Mouse (Mus musculus) liver, postnatal 0 days (tissue): ENCODE results near the gene Gadl1.

Experiments used
- CTCF ChIP-seq: sonication (generic); IDR thresholded peaks from 2 replicates; pipeline ENCODE4 v1.5.1; 2016; ENCODE audit warnings: antibody characterized with exemption, low read depth
- EP300 ChIP-seq: IDR thresholded peaks from 2 replicates; pipeline ENCODE4 v1.6.1; 2016; ENCODE audit warnings: antibody characterized with exemption, low read depth, mild to moderate bottlenecking

DNA sequence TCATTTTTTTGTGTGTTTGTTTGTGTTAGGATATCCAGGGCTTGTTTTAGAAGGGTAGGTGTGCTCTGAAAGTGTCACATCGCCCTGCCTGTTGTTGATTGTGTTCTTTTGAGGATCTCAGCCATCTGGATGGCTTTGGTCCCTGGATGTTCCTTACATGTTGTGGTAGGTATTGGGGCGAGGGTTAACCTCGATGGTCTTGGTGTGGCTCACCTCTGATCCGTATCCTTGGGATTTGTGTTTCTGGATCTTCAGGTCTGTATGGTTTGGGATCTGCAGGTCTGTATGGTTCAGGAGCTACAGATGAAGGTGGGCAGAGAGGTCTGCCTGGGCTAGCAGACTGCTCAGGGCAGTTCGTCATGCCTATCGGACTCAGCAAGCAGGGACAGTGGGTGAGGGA is 28.8 kb upstream of the Gadl1 start:
- TF ChIP-seq CTCF (no peak), EP300 (no peak)
